Mouse (Mus musculus) liver, postnatal 0 days (tissue): ENCODE data around the gene Gga3.

Experiments
- CTCF ChIP-seq: sonication (generic); IDR thresholded peaks from 2 replicates; pipeline ENCODE4 v1.5.1; 2016; ENCODE audit warnings: antibody characterized with exemption, low read depth
- EP300 ChIP-seq: IDR thresholded peaks from 2 replicates; pipeline ENCODE4 v1.6.1; 2016; ENCODE audit warnings: antibody characterized with exemption, low read depth, mild to moderate bottlenecking

- TF ChIP-seq CTCF = no peak
- no peak for TF ChIP-seq EP300
Measured at GRCm38 (mm10) chr11:115630532-115631504, 27.0 kb upstream of the Gga3 start.
